Mouse (Mus musculus): ENCODE data around the gene Mymx. TPM values are rescaled to one million over a fixed set of nuclear protein-coding genes. Genes with fewer than 3 reads are reported as not detected.

Mymx gene
- polyA plus RNA-seq, 1 experiment: not detected

- H3K27ac ChIP-seq (ENCODE audit: insufficient read depth, low read length): peak overlapping the region; percentile 72
- H3K4me3 ChIP-seq (ENCODE audit: insufficient read depth, low read length): peak overlapping the region; percentile 61
- peaks cover 11% of the 10 kb centered on the region; the same call in 1 of the 2 replicates for H3K4me1 ChIP-seq (ENCODE audit: control insufficient read depth, insufficient read depth, low read length)
- TF ChIP-seq POLR2A (IDR thresholded peaks at IDR 0.05; ENCODE audit: low read depth, low read length): no peak
- no peak for TF ChIP-seq CTCF (IDR thresholded peaks at IDR 0.05; ENCODE audit: borderline replicate concordance, insufficient read depth, low read length)
These were observed 27.7 kb downstream of the Mymx start for GRCm38 (mm10) chr17:45574129-45574761.

DNA sequence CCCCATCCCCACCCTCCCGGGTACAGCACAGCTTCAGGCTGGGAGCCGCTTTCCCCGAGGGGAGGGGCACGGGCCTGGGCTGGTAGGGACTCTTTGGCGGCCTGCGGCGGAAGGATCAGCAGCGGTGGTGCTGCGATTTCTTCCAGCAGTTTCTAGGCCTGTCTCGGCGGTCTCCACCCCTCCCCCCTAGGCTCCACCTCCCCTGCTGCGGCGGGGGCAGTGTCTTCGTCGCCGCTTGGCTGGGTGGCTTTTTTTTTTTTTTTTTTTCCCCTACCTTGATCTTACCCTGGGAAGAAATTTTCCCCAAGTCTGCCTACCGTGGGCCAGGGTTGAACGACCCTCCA lies 28.1 kb downstream of the Mymx start:
- Histone ChIP-seq H3K4me1 (ENCODE audit: control insufficient read depth, insufficient read depth, low read length) (peaks cover 11% of the 10 kb centered on the region; the same call in 1 of the 2 replicates), H3K4me3 (ENCODE audit: insufficient read depth, low read length) (peak overlapping the region; percentile 61), H3K27ac (ENCODE audit: insufficient read depth, low read length) (peak overlapping the region; percentile 72)
- no peak for TF ChIP-seq CTCF (IDR thresholded peaks at IDR 0.05; ENCODE audit: borderline replicate concordance, insufficient read depth, low read length)
- peak; percentile 45; the same call in 1 of the 2 replicates for TF ChIP-seq POLR2A (IDR thresholded peaks at IDR 0.05; ENCODE audit: low read depth, low read length)

- peak; percentile 99 for TF ChIP-seq POLR2A (IDR thresholded peaks at IDR 0.05; ENCODE audit: low read depth, low read length)
- TF ChIP-seq CTCF (IDR thresholded peaks at IDR 0.05; ENCODE audit: borderline replicate concordance, insufficient read depth, low read length): no peak
- peak within 1 kb of the TSS; percentile 96 for H3K27ac ChIP-seq (ENCODE audit: insufficient read depth, low read length)
- H3K4me3 ChIP-seq (ENCODE audit: insufficient read depth, low read length): peak within 1 kb of the TSS; percentile 93
- peaks cover 11% of the 10 kb centered on the region; the same call in 1 of the 2 replicates for H3K4me1 ChIP-seq (ENCODE audit: control insufficient read depth, insufficient read depth, low read length)
These were observed 28.7 kb downstream of the Mymx start, which contains the start of gene Hsp90ab1 for GRCm38 (mm10) chr17:45573087-45573779. TSS of gene Hsp90ab1 (minus strand) at chr17:45573271.

DNA sequence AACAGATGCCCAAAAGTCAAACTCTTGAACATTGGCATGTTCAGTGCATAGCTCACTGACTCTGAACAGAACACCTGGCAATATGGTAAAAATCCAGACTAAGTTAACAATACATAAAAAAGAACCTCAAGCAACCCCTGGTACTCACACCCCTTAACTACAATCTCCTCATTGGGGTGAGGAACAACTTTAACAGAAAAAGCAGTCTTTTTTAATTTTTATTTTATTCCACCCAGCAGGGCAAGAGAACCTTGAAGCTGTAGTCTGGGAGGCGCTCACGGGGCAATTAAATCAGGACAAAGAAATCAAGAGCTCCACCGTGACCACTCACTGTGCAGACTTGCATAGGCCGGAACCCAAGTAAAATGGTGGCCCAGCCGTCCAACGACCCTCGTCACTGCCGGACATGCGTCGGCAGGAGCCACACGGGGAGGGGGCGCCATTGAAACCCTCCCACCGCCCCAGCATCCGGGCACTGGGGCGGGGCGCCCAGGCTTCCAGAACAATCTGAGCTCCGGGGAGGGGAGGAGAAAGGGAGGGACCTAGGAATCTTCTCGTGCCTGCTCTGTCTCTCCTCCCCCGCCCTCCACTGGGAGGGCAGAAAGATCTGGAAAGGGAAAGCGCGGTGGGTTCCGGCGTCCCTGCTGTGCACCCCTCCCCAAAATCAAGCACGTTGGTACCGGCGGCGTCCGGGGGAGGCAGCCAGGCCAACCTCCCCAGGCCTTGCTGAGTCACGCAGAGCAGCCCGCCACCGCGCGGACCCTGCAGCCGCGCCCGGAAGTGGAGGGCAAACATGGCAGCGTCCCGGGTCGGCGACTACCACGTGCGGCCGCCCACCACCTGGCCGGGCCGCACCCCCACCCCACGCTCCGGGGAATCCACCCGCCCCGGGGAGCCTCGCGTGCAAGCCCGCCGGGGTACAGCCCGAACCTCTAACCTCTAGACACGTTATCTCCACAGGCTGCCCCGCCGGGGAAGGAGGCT lies 29.5 kb downstream of the Mymx start:
- Histone ChIP-seq H3K4me3 (ENCODE audit: insufficient read depth, low read length) (peak overlapping the region; percentile 93), H3K27ac (ENCODE audit: insufficient read depth, low read length) (peak overlapping the region; percentile 96), H3K4me1 (ENCODE audit: control insufficient read depth, insufficient read depth, low read length) (peaks cover 11% of the 10 kb centered on the region; the same call in 1 of the 2 replicates)
- TF ChIP-seq POLR2A (IDR thresholded peaks at IDR 0.05; ENCODE audit: low read depth, low read length): peak; percentile 30
- no peak for TF ChIP-seq CTCF (IDR thresholded peaks at IDR 0.05; ENCODE audit: borderline replicate concordance, insufficient read depth, low read length)

GRCm38 (mm10) chr17:45569999-45570398 lies 31.9 kb downstream of the Mymx start:
- H3K4me1 ChIP-seq (ENCODE audit: control insufficient read depth, insufficient read depth, low read length): peaks cover 11% of the 10 kb centered on the region; the same call in 1 of the 2 replicates
- H3K4me3 ChIP-seq (ENCODE audit: insufficient read depth, low read length): no peak overlapping the region; the same call in 1 of the 2 replicates
- TF ChIP-seq CTCF (IDR thresholded peaks at IDR 0.05; ENCODE audit: borderline replicate concordance, insufficient read depth, low read length): no peak
- TF ChIP-seq POLR2A (IDR thresholded peaks at IDR 0.05; ENCODE audit: low read depth, low read length): no peak
- no peak overlapping the region for H3K27ac ChIP-seq (ENCODE audit: insufficient read depth, low read length)

DNA sequence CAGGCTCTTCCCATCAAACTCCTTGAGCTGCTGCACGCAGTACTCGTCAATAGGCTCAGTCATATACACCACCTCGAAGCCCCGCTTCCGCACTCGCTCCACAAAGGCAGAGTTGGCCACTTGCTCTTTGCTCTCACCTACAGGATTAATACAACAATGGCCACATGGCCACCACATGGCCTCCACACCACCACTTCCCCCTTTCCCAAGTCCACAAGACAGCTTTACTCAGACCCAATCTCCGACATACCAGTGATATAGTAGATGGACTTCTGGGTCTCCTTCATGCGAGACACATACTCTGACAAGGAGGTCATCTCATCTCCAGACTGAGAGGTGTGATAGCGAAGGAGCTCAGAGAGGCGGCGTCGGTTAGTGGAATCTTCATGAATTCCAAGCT lies 32.9 kb downstream of the Mymx start:
- H3K27ac ChIP-seq (ENCODE audit: insufficient read depth, low read length): no peak overlapping the region
- TF ChIP-seq CTCF (IDR thresholded peaks at IDR 0.05; ENCODE audit: borderline replicate concordance, insufficient read depth, low read length): no peak
- TF ChIP-seq POLR2A (IDR thresholded peaks at IDR 0.05; ENCODE audit: low read depth, low read length): no peak
- H3K4me1 ChIP-seq (ENCODE audit: control insufficient read depth, insufficient read depth, low read length): peaks cover 9% of the 10 kb centered on the region; the same call in 1 of the 2 replicates
- no peak overlapping the region for H3K4me3 ChIP-seq (ENCODE audit: insufficient read depth, low read length)

DNA sequence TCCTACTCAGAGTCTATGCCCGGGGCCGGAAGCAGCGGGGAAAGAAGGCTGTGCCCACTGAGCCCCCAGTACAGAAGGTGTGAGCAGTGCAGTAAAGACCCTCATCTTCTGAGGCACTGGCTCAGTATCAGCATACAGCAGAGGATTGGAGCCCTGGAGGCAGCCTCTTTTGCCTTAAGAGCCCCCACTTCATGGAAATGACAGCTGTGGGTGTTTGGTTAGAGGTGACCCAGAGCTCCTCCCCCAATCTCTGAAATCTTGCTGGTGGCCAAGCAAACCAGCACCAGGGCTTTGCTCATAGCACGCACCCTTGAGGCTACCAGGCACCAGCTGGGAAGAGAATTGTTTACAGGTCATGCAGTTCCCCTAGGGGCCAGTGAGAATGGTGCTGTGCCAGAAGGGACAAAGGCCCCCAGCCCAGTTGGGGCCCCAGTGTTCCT lies 34.7 kb downstream of the Mymx start:
- H3K4me1 ChIP-seq (ENCODE audit: control insufficient read depth, insufficient read depth, low read length): peaks cover 9% of the 10 kb centered on the region; the same call in 1 of the 2 replicates
- H3K4me3 ChIP-seq (ENCODE audit: insufficient read depth, low read length): no peak overlapping the region
- H3K27ac ChIP-seq (ENCODE audit: insufficient read depth, low read length): no peak overlapping the region
- TF ChIP-seq POLR2A (IDR thresholded peaks at IDR 0.05; ENCODE audit: low read depth, low read length) (peak; percentile 47), CTCF (IDR thresholded peaks at IDR 0.05; ENCODE audit: borderline replicate concordance, insufficient read depth, low read length) (no peak)

- H3K27ac ChIP-seq (ENCODE audit: insufficient read depth, low read length): no peak overlapping the region
- no peak for TF ChIP-seq CTCF (IDR thresholded peaks at IDR 0.05; ENCODE audit: borderline replicate concordance, insufficient read depth, low read length)
- TF ChIP-seq POLR2A (IDR thresholded peaks at IDR 0.05; ENCODE audit: low read depth, low read length): peak; percentile 36
- peaks cover 9% of the 10 kb centered on the region; the same call in 1 of the 2 replicates for H3K4me1 ChIP-seq (ENCODE audit: control insufficient read depth, insufficient read depth, low read length)
- no peak overlapping the region for H3K4me3 ChIP-seq (ENCODE audit: insufficient read depth, low read length)
These were observed 35.3 kb downstream of the Mymx start for GRCm38 (mm10) chr17:45566360-45567161.
